Mouse (Mus musculus) adrenal gland, postnatal 36 days (tissue): ENCODE measurements around the gene Plscr3. TPM values are rescaled to one million over a fixed set of nuclear protein-coding genes. Genes with fewer than 3 reads are reported as not detected.

Experiments used
- DNase-seq, 2 experiments: peaks; one replicate each; pipeline ENCODE4 v3.0.0; 2021; ENCODE audit warnings: mixed read lengths in 1 of 2
- microRNA-seq: library from miRNA; unstranded; fragments of <30 nt; microRNA quantifications from one replicate; pipeline ENCODE4 v1.2.0, GENCODE M21; 2021
- total RNA-seq, 2 experiments: library from RNA; stranded (reverse); gene quantifications; 2 replicates each; pipeline ENCODE4 v1.2.3; 2021

Gene Plscr3
- total RNA-seq, 2 experiments from 2014 or later = 49.3 to 50.4 TPM

DNA sequence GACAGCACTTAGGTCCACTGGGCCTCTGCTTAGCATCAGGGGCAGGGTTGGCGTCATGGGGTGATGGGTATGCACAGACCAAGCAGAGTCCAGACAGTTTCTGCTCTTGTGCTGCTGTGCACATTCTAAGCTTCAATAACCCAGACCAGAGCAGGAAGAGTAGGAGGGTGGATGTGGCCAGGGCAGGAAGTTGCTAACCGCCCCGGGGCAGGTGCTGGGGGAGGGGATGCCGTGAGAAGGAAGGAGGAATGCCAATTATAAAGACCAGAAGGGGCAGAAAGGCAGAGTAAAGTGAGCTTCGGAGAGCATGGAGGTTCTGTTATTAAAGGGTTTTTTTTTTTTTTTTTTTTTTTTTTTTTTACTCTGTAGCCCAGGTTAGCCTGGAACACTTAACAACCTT is 48.5 kb downstream of the Plscr3 start:
- no peak for DNase-seq

DNA sequence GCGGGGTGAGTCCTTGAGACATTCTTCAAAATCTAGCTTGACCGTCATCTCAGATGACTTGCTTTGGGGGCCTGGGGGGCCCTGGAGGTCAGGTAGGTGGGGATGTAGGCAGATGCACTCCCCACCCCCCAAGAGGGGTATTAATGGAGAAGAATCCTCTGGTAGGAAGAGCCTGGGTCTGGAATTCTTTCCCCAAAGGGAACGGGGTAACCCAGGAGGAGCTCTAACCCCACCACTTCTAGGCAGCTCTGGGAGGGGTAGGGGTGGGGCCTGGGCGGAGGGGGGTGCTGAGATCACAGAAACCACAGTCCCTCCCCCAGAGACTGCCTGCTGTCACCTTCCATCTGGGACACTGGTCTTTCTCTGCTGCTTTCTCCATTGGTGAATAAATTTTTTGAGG is 49.1 kb downstream of the Plscr3 start, which contains the start of gene Acap1:
Gene Acap1 (minus strand): TSS at position 249 of the 400 bp plus-strand sequence.
- no peak for DNase-seq

DNA sequence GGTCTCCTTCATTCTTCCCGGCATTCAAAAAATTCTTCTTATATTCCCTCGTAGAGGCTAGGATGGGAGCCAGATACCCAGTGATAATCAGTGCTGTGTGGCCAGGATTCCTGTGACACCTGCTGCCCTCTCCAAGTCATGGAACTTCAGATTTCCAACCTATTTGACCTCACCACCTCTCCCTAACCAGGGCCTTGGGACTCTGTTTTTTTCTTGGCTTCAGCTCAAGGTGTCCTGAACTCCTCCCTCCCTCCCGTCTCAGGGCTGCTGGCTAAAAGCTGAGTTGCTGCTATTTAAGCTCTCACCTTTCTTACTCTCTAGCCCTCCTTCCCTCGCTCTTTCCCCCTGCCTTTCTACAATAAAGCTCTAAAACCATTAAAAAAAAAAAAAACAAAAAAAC is 53.7 kb downstream of the Plscr3 start:
- DNase-seq = no peak

DNA sequence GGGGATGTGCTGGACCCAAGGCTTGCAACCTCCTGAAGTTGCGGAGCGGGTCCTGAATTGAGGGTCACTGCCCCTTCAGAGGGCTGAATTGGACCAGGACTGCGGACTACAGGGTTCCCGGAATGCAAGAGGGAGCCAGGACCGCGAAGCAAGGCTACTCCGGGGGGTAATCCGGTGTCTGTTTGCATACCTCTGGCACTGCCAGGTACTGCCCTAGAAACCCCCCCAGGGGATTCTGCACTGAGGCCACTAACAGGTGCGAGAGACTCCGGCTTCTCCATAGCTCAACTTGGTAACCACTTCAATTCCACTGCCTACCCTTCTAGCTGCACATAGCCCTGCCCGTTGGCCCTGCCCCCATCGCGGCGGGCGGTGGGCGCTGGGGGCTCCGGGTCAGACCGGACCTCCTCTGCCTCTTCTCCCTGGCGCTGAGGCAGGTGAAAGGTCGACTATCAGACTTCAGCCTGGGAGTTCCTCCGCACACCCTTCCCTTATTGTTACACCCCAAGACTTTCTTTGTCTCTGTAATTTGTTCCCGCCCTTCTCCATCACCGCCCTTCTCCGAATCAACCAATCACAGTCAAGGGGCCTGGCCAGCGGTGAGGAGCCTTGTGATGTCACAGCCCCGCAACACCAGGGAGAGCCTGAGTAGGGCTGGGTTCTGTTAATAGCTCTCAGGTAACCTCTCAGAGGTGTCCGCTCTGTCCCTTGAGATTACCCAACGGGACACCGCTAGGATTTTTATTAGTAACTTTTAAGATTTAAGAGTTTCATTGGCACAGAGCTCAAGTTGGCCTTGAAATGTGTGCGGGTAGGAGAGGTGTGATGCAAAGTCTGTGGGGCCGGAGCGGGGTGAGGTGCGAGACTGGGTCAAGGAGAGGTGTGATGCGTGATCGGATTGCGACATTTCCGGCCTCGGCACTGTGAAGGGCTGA is 54.6 kb downstream of the Plscr3 start, which contains the start of the genes 2810408A11Rik and Neurl4:
Gene 2810408A11Rik (minus strand): TSS at position 517 of the 935 bp plus-strand sequence.
Gene Neurl4 (plus strand): TSS at position 602 of the 935 bp plus-strand sequence.
- DNase-seq = peak; percentile 90 to 91

DNA sequence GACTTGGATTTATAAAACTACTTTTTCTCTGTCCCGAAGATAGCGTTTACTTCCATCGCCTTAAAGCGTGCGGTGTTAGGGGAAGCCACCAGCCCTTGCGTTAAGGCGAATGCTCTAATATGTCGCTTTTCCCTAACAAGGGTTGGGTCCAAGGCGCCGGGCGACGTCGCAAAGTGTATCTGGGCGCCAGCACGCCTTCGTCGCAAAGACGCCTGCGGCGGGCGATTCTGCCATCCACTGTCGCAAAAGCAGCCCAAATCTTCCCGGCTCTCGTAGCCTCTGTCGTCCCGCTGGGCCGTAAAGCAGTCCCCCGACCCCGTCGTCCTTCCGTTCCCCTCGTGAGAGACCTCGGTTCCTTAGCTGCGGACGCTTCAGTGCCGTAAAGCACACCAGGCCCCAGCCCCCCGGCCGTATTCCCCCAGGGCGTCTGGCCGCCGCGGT is 55.2 kb downstream of the Plscr3 start:
- DNase-seq = peak; percentile 95

Small RNAs within 50 kb of the gene (microRNA-seq; reads per million reads assigned to microRNA genes)
- gene Mir6924 = not detected

Other genes with a start within 250 kb of the Plscr3 start
- gene Atp1b2, start 240.4 kb upstream of the Plscr3 start, total RNA-seq = 10 to 100 TPM; 28.5 to 45.4 TPM
- not detected for gene Shbg, start 228.5 kb upstream of the Plscr3 start, total RNA-seq
- 10 to 100 TPM in 1 of 2 experiments, 1 to 10 TPM in 1; 5.7 to 11.3 TPM for gene Sat2, start 224.4 kb upstream of the Plscr3 start, total RNA-seq
- 10 to 100 TPM; 80.5 to 88.4 TPM for gene Fxr2, start 213.4 kb upstream of the Plscr3 start, total RNA-seq
- gene Sox15, start 191.1 kb upstream of the Plscr3 start, total RNA-seq = not detected
- gene Mpdu1, start 183.7 kb upstream of the Plscr3 start, total RNA-seq = 100 to 1,000 TPM in 1 of 2 experiments, 10 to 100 TPM in 1; 91.4 to 126 TPM
- gene Cd68, start 180.2 kb upstream of the Plscr3 start, total RNA-seq = 10 to 100 TPM; 20.1 to 28.6 TPM
- 100 to 1,000 TPM; 678 to 712 TPM for gene Eif4a1, start 174.0 kb upstream of the Plscr3 start, total RNA-seq
- 10 to 100 TPM; 70.6 to 80.4 TPM for gene Senp3, start 164.3 kb upstream of the Plscr3 start, total RNA-seq
- 1 to 10 TPM; 1.7 to 2.5 TPM for gene Tnfsf13, start 160.6 kb upstream of the Plscr3 start, total RNA-seq
- gene Tnfsf12, start 150.5 kb upstream of the Plscr3 start, total RNA-seq = 10 to 100 TPM; 21.5 to 22.9 TPM
- gene Tnfsfm13, start 150.3 kb upstream of the Plscr3 start, total RNA-seq = 1 to 10 TPM; 4.0 to 4.9 TPM
- 10 to 100 TPM; 86.4 to 90.3 TPM for gene Polr2a, start 87.7 kb upstream of the Plscr3 start, total RNA-seq
- not detected for gene Slc35g3, start 84.4 kb upstream of the Plscr3 start, total RNA-seq
- gene Zbtb4, start 80.5 kb upstream of the Plscr3 start, total RNA-seq = 10 to 100 TPM; 57.7 to 63.8 TPM
- 1 to 10 TPM; 1.1 to 1.8 TPM for gene Chrnb1, start 50.4 kb upstream of the Plscr3 start, total RNA-seq
- gene Fgf11, start 44.5 kb upstream of the Plscr3 start, total RNA-seq = 1 to 10 TPM; 3.9 to 8.6 TPM
- gene Tmem102, start 40.8 kb upstream of the Plscr3 start, total RNA-seq = under 1 TPM; 0.17 to 0.26 TPM
- gene Gm39566, start 31.1 kb upstream of the Plscr3 start, total RNA-seq = not detected
- gene Spem2, start 27.9 kb upstream of the Plscr3 start, total RNA-seq = not detected
- gene Spem1, start 24.2 kb upstream of the Plscr3 start, total RNA-seq = not detected
- gene Nlgn2, start 8.6 kb upstream of the Plscr3 start, total RNA-seq = 10 to 100 TPM; 14.4 to 22.3 TPM
- gene Tmem256, start 7.9 kb upstream of the Plscr3 start, total RNA-seq = 100 to 1,000 TPM; 144 to 166 TPM
- not detected for gene Tnk1, start 12.4 kb downstream of the Plscr3 start, total RNA-seq
- not detected for gene Tmem95, start 31.6 kb downstream of the Plscr3 start, total RNA-seq
- gene Kctd11, start 35.0 kb downstream of the Plscr3 start, total RNA-seq = 1 to 10 TPM; 4.2 to 5.4 TPM
- under 1 TPM; 0.23 to 0.89 TPM for gene Acap1, start 49.2 kb downstream of the Plscr3 start, total RNA-seq
- 1 to 10 TPM in 1 of 2 experiments, under 1 TPM in 1; 0.46 to 1.4 TPM for gene 2810408A11Rik, start 54.6 kb downstream of the Plscr3 start, total RNA-seq
- gene Neurl4, start 54.7 kb downstream of the Plscr3 start, total RNA-seq = 10 to 100 TPM; 42.5 to 47.5 TPM
- 10 to 100 TPM; 47.1 to 47.6 TPM for gene Gps2, start 67.5 kb downstream of the Plscr3 start, total RNA-seq
- gene Eif5a, start 75.6 kb downstream of the Plscr3 start, total RNA-seq = 100 to 1,000 TPM; 619 to 640 TPM
- 10 to 100 TPM; 11.5 to 11.8 TPM for gene Ybx2, start 89.4 kb downstream of the Plscr3 start, total RNA-seq
- gene Slc2a4, start 101.8 kb downstream of the Plscr3 start, total RNA-seq = 10 to 100 TPM; 60.2 to 90.0 TPM
- gene Cldn7, start 118.4 kb downstream of the Plscr3 start, total RNA-seq = 1 to 10 TPM in 1 of 2 experiments, not detected in 1; 1.2 TPM
- 100 to 1,000 TPM; 112 to 132 TPM for gene Ctdnep1, start 134.8 kb downstream of the Plscr3 start, total RNA-seq
- gene Elp5, start 136.1 kb downstream of the Plscr3 start, total RNA-seq = 10 to 100 TPM; 66.4 to 80.3 TPM
- gene Gabarap, start 144.8 kb downstream of the Plscr3 start, total RNA-seq = 100 to 1,000 TPM; 421 to 450 TPM
- 10 to 100 TPM; 54.6 to 57.1 TPM for gene Phf23, start 149.4 kb downstream of the Plscr3 start, total RNA-seq
- 10 to 100 TPM; 15.6 to 17.4 TPM for gene Dvl2, start 154.2 kb downstream of the Plscr3 start, total RNA-seq
- gene Acadvl, start 169.0 kb downstream of the Plscr3 start, total RNA-seq = 100 to 1,000 TPM; 543 to 557 TPM
- 10 to 100 TPM; 27.4 to 40.4 TPM for gene Dlg4, start 170.6 kb downstream of the Plscr3 start, total RNA-seq
- gene Asgr1, start 207.7 kb downstream of the Plscr3 start, total RNA-seq = under 1 TPM in 1 of 2 experiments, not detected in 1; 0.33 TPM
- gene Asgr2, start 246.3 kb downstream of the Plscr3 start, total RNA-seq = 1 to 10 TPM in 1 of 2 experiments, under 1 TPM in 1; 0.60 to 2.1 TPM